Comparison of ENCODE assay signal across 10 mouse cellular contexts in the genomic region with DNA sequence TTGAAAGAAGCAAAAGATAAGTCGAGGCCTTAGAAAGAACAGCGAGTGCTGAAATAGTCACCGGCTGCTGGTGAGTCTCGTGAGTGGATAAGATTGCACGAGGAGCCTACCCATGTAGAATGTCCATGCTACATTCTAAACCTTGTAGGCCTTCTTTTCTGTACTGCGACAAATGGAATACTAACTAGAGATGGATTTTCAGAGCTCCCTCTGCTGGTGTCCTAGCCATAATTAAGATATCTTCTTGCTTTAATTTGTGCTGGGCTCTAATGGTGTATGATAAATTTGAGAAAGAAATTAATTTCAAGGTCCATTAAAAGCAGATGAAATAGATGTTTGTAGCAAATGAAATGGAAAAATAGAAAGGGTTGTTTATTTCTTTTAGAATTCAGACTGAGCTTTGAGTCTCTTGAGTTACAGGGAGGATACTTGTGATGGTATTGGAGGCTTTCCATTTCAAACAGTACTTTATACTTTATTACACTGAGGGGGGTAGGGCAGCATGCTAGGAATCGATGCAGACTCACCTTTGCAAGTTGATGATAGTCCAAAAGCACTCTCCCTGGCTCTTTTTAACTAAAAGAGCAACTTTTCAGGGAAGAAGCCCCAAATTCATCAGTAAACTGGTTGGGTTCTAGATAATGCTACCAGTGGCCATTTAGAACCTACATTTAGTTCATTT. TPM values are rescaled to one million over a fixed set of nuclear protein-coding genes. Genes with fewer than 3 reads are reported as not detected.
DNase-seq lines count a peak whose midpoint lies in the region; ATAC-seq and TF ChIP-seq lines count a peak whose summit lies in the region.
"Had no signal": no experiment of that assay in that cellular context is flagged by ENCODE, and none has a peak within 500 bp of the region (broad histone marks: within the 10 kb centered on the region; RNA-seq: fewer than 3 reads in every experiment).

No protein-coding gene starts in this region.

- no peak overlapping the region for H3K27ac ChIP-seq in liver, embryonic 14.5 days
- no peak overlapping the region for H3K27ac ChIP-seq in liver, embryonic 12.5 days
- H3K27ac ChIP-seq: heart, embryonic 10.5 days had no signal

- ATAC-seq in frontal cortex, adult (ENCODE audit: low TSS enrichment) = 0 out of 2 replicates have a peak, but pooled peaks have one; percentile 64
- no peak for ATAC-seq in liver, embryonic 14.5 days (ENCODE audit: insufficient read depth)
- ATAC-seq in liver, embryonic 12.5 days = no peak
- ATAC-seq in megakaryocyte progenitor cell, adult 5-6 weeks (replicated peaks; ENCODE audit: poor library complexity) = peak; percentile 63

- H3K9ac ChIP-seq in liver, embryonic 14.5 days (replicated peaks) = no peak overlapping the region
- H3K9ac ChIP-seq in liver, embryonic 12.5 days = no peak overlapping the region

- no peak for TF ChIP-seq EP300 in liver, embryonic 14.5 days (IDR thresholded peaks at IDR 0.05; ENCODE audit: low read depth)

- no peak for DNase-seq in frontal cortex, postnatal 36 days (ENCODE audit: low spot score in 2 of 2)
- no peak for DNase-seq in liver, embryonic 14.5 days (ENCODE audit: low read depth in 3 of 3, low spot score in 3 of 3)
- DNase-seq in NIH3T3 (ENCODE audit: low read depth) = peak; percentile 32
- no peak for DNase-seq in adrenal gland, adult 18-20 months (ENCODE audit: low spot score in 2 of 2)
- no peak for DNase-seq in layer of hippocampus, adult 9-11 months

- H3K4me1 ChIP-seq in liver, embryonic 14.5 days (replicated peaks; ENCODE audit: control insufficient read depth in 2 of 2, insufficient read depth in 2 of 2, low read length in 1 of 2) = no peaks in the 10 kb centered on the region
- peaks cover 2% of the 10 kb centered on the region for H3K4me1 ChIP-seq in liver, embryonic 12.5 days

- H3K27me3 ChIP-seq in liver, embryonic 14.5 days (ENCODE audit: control insufficient read depth, insufficient read depth, low read length) = no peaks in the 10 kb centered on the region
- no peaks in the 10 kb centered on the region for H3K27me3 ChIP-seq in liver, embryonic 12.5 days (replicated peaks)

- 65% methylated on average over 7 of the region's 7 CpGs for WGBS in liver, embryonic 14.5 days (ENCODE audit: insufficient replicate concordance)
- WGBS in liver, embryonic 12.5 days (ENCODE audit: insufficient replicate concordance) = 66% methylated on average over 7 of the region's 7 CpGs

- no peak overlapping the region for H3K4me3 ChIP-seq in liver, embryonic 14.5 days (ENCODE audit: insufficient read depth in 1 of 2, low read depth in 2 of 2, low read length in 2 of 2)
- no peak overlapping the region for H3K4me3 ChIP-seq in liver, embryonic 12.5 days
- H3K4me3 ChIP-seq: heart, embryonic 10.5 days had no signal

- H3K4me2 ChIP-seq in liver, embryonic 14.5 days (ENCODE audit: low read depth) = no peak overlapping the region
- H3K4me2 ChIP-seq in liver, embryonic 12.5 days = no peak overlapping the region

- peaks cover 3% of the 10 kb centered on the region for H3K36me3 ChIP-seq in liver, embryonic 14.5 days (replicated peaks; ENCODE audit: control insufficient read depth, insufficient read depth, low read depth)
- peaks cover 15% of the 10 kb centered on the region for H3K36me3 ChIP-seq in liver, embryonic 12.5 days

- TF ChIP-seq CTCF in liver, embryonic 14.5 days (IDR thresholded peaks at IDR 0.05; ENCODE audit: low read depth) = peak; percentile 26; the same call in 1 of the 2 replicates

- no peaks in the 10 kb centered on the region for H3K9me3 ChIP-seq in liver, embryonic 14.5 days (ENCODE audit: control insufficient read depth, low read length)
- no peaks in the 10 kb centered on the region for H3K9me3 ChIP-seq in liver, embryonic 12.5 days (replicated peaks)
- H3K9me3 ChIP-seq: heart, embryonic 10.5 days had no signal

RNA-seq across cellular contexts. Expression of gene Gm26558, which starts 11.7 kb away (rescaled TPM):
- 0.09 and 0.13 TPM in 2 replicates for polyA plus RNA-seq in liver, embryonic 14.5 days (2012; rRNA removed)
- 1.2 TPM in 2 replicates for polyA plus RNA-seq in liver, embryonic 14.5 days (2014; fragmentation: Nextera tagmentation; extraction: Ambion mirVana)
- 2.5 and 3.4 TPM in 2 replicates for polyA plus RNA-seq in liver, embryonic 12.5 days (2016; fragmentation: Nextera tagmentation; extraction: Ambion mirVana)
- total RNA-seq in megakaryocyte progenitor cell, adult 5-6 weeks (2015) = not detected in 2 replicates
- total RNA-seq in megakaryocyte progenitor cell, adult 5-6 weeks (2017) = not detected in 2 replicates
- total RNA-seq in adrenal gland, adult 18-20 months (2021) = 1 to 10 TPM in 1 of 2 experiments, not detected in 1; 1.1 TPM
- total RNA-seq: left cerebral cortex, postnatal 10 days had no signal

RNA-seq across cellular contexts. Expression of gene Gorasp2, which starts 12.2 kb away (rescaled TPM):
- polyA plus RNA-seq in liver, embryonic 14.5 days (2012; rRNA removed) = 22.9 and 24.5 TPM in 2 replicates
- polyA plus RNA-seq in liver, embryonic 14.5 days (2014; fragmentation: Nextera tagmentation; extraction: Ambion mirVana) = 50.5 and 51.8 TPM in 2 replicates
- 78.5 and 84.3 TPM in 2 replicates for polyA plus RNA-seq in liver, embryonic 12.5 days (2016; fragmentation: Nextera tagmentation; extraction: Ambion mirVana)
- 262 and 265 TPM in 2 replicates for total RNA-seq in megakaryocyte progenitor cell, adult 5-6 weeks (2015)
- total RNA-seq in megakaryocyte progenitor cell, adult 5-6 weeks (2017) = 77.4 and 92.2 TPM in 2 replicates
- 100 to 1,000 TPM in 1 of 2 experiments, 10 to 100 TPM in 1; 98.5 to 116 TPM for total RNA-seq in adrenal gland, adult 18-20 months (2021)

Comparison
In these comparisons a context has a peak if more than half of its experiments do, and no peak if none do; other contexts are left out.
1. ATAC-seq: peak in frontal cortex, adult (single experiment) and megakaryocyte progenitor cell, adult 5-6 weeks (single experiment); none in liver, embryonic 14.5 days (single experiment) and liver, embryonic 12.5 days (single experiment).